Mouse (Mus musculus): ENCODE measurements around the gene Abcg4. TPM values are rescaled to one million over a fixed set of nuclear protein-coding genes. Genes with fewer than 3 reads are reported as not detected.
"Not testable (repeated sequence)": the region's sequence is repeated elsewhere in the genome, so short reads cannot be mapped to it uniquely, and the experiment has no call there.

Abcg4 gene
- polyA plus RNA-seq, 1 experiment from 2014 or later: 6.4 TPM

- Histone ChIP-seq H3K9me3 (no peaks in the 10 kb centered on the region), H3K9ac (peak overlapping the region; percentile 87), H3K4me3 (peak overlapping the region; percentile 81), H3K36me3 (peaks cover 32% of the 10 kb centered on the region), H3K4me2 (peak overlapping the region; percentile 68), H3K27ac (peak overlapping the region; percentile 95), H3K27me3 (no peaks in the 10 kb centered on the region), H3K4me1 (peaks cover 13% of the 10 kb centered on the region)
- under 1% methylated on average over 22 of the region's 22 CpGs for WGBS
- ATAC-seq (ENCODE audit: insufficient number of reproducible peaks, low FRiP score, low TSS enrichment, low read depth): no peak
Measured at GRCm38 (mm10) chr9:44327064-44327711, 38.8 kb upstream of the Abcg4 start.

- WGBS: under 1% methylated on average over 38 of the region's 38 CpGs
- H3K9ac ChIP-seq: peak overlapping the region; percentile 87
- H3K27me3 ChIP-seq: no peaks in the 10 kb centered on the region
- H3K4me1 ChIP-seq: peaks cover 13% of the 10 kb centered on the region
- H3K4me2 ChIP-seq: peak overlapping the region; percentile 68
- peak overlapping the region; percentile 95 for H3K27ac ChIP-seq
- H3K36me3 ChIP-seq: peaks cover 26% of the 10 kb centered on the region
- H3K4me3 ChIP-seq: peak overlapping the region; percentile 81
- H3K9me3 ChIP-seq: no peaks in the 10 kb centered on the region
- peak; percentile 87 for ATAC-seq (ENCODE audit: insufficient number of reproducible peaks, low FRiP score, low TSS enrichment, low read depth)
Measured at GRCm38 (mm10) chr9:44326371-44327063, 38.1 kb upstream of the Abcg4 start.

DNA sequence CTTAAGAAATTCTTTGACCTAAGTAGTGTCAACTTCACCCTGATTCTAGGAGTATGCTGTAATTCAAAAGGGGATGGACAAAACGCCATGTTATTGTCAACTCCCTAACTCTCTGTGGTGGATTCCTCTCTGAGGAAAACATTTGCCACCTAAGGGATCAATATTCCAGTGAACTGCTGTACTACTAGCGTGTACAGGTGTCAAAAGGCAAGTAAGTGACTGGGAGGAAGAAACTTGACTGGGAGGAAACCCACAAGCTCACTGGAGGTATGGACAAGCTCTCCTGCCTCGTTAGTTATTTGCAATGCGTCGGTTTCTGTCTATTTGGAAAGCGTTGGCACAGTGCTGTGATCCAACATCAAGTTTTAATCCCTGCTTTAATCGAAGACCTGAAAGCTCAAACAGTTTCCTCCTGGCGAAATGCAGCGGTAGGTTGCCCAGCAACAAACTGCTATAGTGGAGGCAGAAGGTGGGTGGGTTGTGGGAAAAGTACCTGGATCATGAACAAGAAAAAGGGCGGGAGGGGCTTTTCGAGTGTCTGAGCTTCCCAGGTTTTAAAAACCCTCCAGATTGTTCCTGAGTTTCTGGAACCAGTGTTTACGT is 37.5 kb upstream of the Abcg4 start, which contains the start of gene Dpagt1:
Gene Dpagt1, plus strand, starts transcription at position 252 of the 603 bp plus-strand sequence.
- WGBS: 3% methylated on average over 12 of the region's 12 CpGs
- ATAC-seq (ENCODE audit: insufficient number of reproducible peaks, low FRiP score, low TSS enrichment, low read depth): no peak

GRCm38 (mm10) chr9:44325032-44325767 is 36.8 kb upstream of the Abcg4 start:
- not testable (repeated sequence) for H3K9me3 ChIP-seq; H3K9ac ChIP-seq; ATAC-seq (ENCODE audit: insufficient number of reproducible peaks, low FRiP score, low TSS enrichment, low read depth); H3K27me3 ChIP-seq
- peak overlapping the region; percentile 95 for H3K27ac ChIP-seq
- WGBS: 58% methylated on average over 7 of the region's 8 CpGs
- H3K4me2 ChIP-seq: peak overlapping the region; percentile 68
- peak overlapping the region; percentile 81; the same call in 1 of the 2 replicates for H3K4me3 ChIP-seq
- peaks cover 20% of the 10 kb centered on the region for H3K4me1 ChIP-seq
- peaks cover 13% of the 10 kb centered on the region for H3K36me3 ChIP-seq

More for the DNA sequence above, 37.5 kb upstream of the Abcg4 start, which contains the start of gene Dpagt1:
- H3K27ac ChIP-seq: peak within 1 kb of the TSS; percentile 95
- peak within 1 kb of the TSS; percentile 87 for H3K9ac ChIP-seq
- H3K4me1 ChIP-seq: peaks cover 15% of the 10 kb centered on the region
- H3K27me3 ChIP-seq: no peaks in the 10 kb centered on the region
- peak within 1 kb of the TSS; percentile 81 for H3K4me3 ChIP-seq
- H3K36me3 ChIP-seq: peaks cover 20% of the 10 kb centered on the region
- peak within 1 kb of the TSS; percentile 68 for H3K4me2 ChIP-seq
- no peaks in the 10 kb centered on the region for H3K9me3 ChIP-seq

DNA sequence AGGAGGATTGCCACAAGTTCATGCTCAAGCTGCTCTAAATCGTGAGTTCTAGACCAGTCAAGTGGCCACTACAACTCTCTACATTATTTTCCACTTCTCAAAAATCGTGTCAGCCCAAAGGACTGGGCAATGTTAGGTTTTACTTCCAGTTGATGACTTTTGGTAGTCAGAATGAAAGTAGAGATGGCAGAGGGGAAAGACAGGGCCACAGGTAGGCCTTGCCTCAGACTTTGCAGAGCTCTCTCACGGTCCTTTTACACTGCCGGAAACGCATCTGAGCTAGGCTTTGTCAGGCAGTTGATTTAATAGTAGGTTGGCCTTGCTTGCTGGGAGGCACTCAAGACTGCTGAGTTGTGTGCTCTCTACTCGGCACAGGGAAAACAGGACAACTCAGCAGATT is 35.7 kb upstream of the Abcg4 start:
- Histone ChIP-seq H3K4me2 (no peak overlapping the region), H3K27ac (no peak overlapping the region), H3K4me3 (no peak overlapping the region), H3K9ac (no peak overlapping the region), H3K9me3 (no peaks in the 10 kb centered on the region), H3K27me3 (no peaks in the 10 kb centered on the region), H3K4me1 (peaks cover 23% of the 10 kb centered on the region), H3K36me3 (peaks cover 5% of the 10 kb centered on the region; the same call in 1 of the 2 replicates)
- ATAC-seq (ENCODE audit: insufficient number of reproducible peaks, low FRiP score, low TSS enrichment, low read depth): no peak
- WGBS: 69% methylated on average over 6 of the region's 6 CpGs

DNA sequence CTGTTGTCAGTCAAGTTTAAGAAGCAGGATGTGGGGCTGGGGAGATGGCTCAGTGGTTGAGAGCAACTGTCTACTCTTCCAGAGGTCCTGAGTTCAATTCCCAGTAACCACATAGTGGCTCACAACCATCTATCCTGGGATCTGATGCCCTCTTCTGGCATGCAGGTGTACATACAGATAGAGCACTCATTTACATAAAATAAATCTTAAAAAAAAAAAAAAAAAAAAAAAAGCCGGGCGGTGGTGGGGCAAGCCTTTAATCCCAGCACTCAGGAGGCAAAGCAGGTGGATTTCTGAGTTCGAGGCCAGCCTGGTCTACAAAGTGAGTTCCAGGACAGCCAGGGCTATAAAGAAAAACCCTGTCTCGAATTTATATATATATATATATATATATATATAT is 35.2 kb upstream of the Abcg4 start:
- H3K4me1 ChIP-seq: peaks cover 28% of the 10 kb centered on the region
- not testable (repeated sequence) for H3K4me3 ChIP-seq; H3K27me3 ChIP-seq; H3K9me3 ChIP-seq; H3K27ac ChIP-seq; H3K4me2 ChIP-seq; H3K9ac ChIP-seq; ATAC-seq (ENCODE audit: insufficient number of reproducible peaks, low FRiP score, low TSS enrichment, low read depth); H3K36me3 ChIP-seq
- WGBS: 79% methylated on average over 3 of the region's 4 CpGs

DNA sequence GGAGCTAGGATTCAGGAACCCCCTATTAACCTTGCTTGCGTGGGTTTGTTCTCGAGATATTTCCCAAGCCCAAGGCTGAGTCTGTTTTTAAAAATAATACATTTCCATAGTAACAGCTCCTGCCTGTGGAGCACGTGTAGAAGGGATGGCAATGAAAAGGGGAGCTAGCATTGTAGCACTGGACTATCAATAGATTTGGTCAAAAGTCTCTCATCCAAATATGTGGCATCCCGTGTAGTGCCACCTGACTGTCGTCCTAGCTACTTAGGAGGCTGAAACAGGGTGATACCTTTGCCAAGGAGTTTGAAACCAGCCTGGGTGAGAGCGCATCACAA is 32.4 kb upstream of the Abcg4 start:
- Histone ChIP-seq H3K9ac (peak overlapping the region; percentile 29), H3K9me3 (no peaks in the 10 kb centered on the region), H3K4me3 (peak overlapping the region; percentile 92), H3K4me2 (peak overlapping the region; percentile 94), H3K4me1 (peaks cover 27% of the 10 kb centered on the region), H3K27ac (peak overlapping the region; percentile 83), H3K27me3 (no peaks in the 10 kb centered on the region), H3K36me3 (peaks cover 14% of the 10 kb centered on the region)
- WGBS: 20% methylated on average over 6 of the region's 6 CpGs
- peak; percentile 4; the same call in 1 of the 2 replicates for ATAC-seq (ENCODE audit: insufficient number of reproducible peaks, low FRiP score, low TSS enrichment, low read depth)

- Histone ChIP-seq H3K27me3 (no peaks in the 10 kb centered on the region), H3K4me1 (peaks cover 24% of the 10 kb centered on the region), H3K9ac (peak within 1 kb of the TSS; percentile 82), H3K36me3 (peaks cover 20% of the 10 kb centered on the region), H3K4me3 (peak within 1 kb of the TSS; percentile 92), H3K27ac (peak within 1 kb of the TSS; percentile 83), H3K9me3 (no peaks in the 10 kb centered on the region), H3K4me2 (peak within 1 kb of the TSS; percentile 94)
- peak; percentile 99 for ATAC-seq (ENCODE audit: insufficient number of reproducible peaks, low FRiP score, low TSS enrichment, low read depth)
- WGBS: under 1% methylated on average over 64 of the region's 67 CpGs
Measured at GRCm38 (mm10) chr9:44319887-44320798, 31.7 kb upstream of the Abcg4 start, which contains the start of gene C2cd2l. Gene C2cd2l (minus strand): TSS chr9:44320285.

DNA sequence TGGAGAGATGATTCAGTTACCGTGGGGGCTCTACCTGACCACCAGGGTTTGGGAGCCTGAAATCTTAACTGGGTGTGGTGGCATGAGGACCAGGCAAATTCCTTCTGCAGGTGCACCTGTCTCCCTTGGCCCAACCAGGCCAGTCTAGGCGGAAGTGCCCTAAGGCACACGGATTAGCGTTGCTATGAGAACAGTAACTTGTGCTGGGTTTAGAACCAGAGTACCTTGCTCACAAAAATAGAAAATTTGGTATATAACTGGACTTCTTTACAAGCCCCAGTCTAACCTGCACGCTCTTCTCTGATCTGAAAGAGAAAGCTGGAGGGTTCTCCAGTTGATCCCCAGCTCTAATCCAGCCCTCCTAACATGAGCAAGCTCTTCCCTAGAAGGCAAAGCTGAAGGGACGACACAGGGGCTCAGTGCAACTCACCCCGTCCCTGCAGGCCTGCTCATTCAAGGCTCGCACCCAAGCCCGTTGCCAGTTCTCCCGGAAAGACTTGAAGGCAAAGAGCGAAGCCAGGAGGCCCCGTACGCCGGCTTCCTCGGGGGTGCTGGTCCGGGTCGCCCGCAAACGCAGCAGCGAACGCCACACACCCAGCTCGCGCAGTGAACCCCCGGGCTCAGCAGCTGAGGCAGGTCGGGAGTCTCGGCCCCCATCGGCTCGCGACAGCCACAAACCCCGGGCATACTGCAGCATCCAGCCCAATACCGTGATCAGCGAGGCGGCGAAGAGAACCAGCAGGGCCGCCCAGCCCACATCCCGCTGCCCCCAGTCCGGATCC is 30.9 kb upstream of the Abcg4 start:
- 2% methylated on average over 37 of the region's 37 CpGs for WGBS
- no peak for ATAC-seq (ENCODE audit: insufficient number of reproducible peaks, low FRiP score, low TSS enrichment, low read depth)
- Histone ChIP-seq H3K9me3 (no peaks in the 10 kb centered on the region), H3K36me3 (peaks cover 29% of the 10 kb centered on the region), H3K9ac (peak overlapping the region; percentile 82), H3K4me1 (peaks cover 24% of the 10 kb centered on the region), H3K27ac (peak overlapping the region; percentile 73), H3K4me3 (peak overlapping the region; percentile 92), H3K4me2 (peak overlapping the region; percentile 94), H3K27me3 (no peaks in the 10 kb centered on the region)

DNA sequence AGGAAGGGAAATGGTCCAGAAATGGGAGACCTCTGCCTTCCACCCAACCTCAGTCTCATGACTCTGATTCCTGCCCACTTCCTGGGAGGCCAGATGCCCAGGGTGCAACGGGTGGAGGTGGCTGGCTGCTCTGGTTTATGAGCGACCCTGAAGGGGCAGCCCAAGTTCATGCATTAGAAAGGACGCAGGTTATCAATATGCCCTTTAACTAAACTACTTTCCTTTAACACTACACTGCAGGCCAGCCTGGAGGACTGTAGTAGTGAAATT is 30.3 kb upstream of the Abcg4 start:
- 21% methylated on average over 3 of the region's 3 CpGs for whole genome bisulfite sequencing
- peaks cover 34% of the 10 kb centered on the region for H3K36me3 ChIP-seq
- H3K27me3 ChIP-seq: no peaks in the 10 kb centered on the region
- peak overlapping the region; percentile 92 for H3K4me3 ChIP-seq
- no peak overlapping the region for H3K9ac ChIP-seq
- peak overlapping the region; percentile 94 for H3K4me2 ChIP-seq
- no peaks in the 10 kb centered on the region for H3K9me3 ChIP-seq
- no peak overlapping the region for H3K27ac ChIP-seq
- peaks cover 24% of the 10 kb centered on the region for H3K4me1 ChIP-seq
- no peak for ATAC-seq (ENCODE audit: insufficient number of reproducible peaks, low FRiP score, low TSS enrichment, low read depth)

Data from limb, embryonic 15.5 days (tissue).